Comparison of ENCODE assay signal across 7 mouse cellular contexts in genomic region chr6:31398431-31399205, GRCm38 (mm10). TPM values are rescaled to one million over a fixed set of nuclear protein-coding genes. Genes with fewer than 3 reads are reported as not detected.
A peak's percentile ranks its signal among the peaks of the same experiment; 100 is the strongest.
DNase-seq lines count a peak whose midpoint lies in the region; ATAC-seq lines count a peak whose summit lies in the region.

Gene Mkln1, plus strand, starts transcription at chr6:31398735.

- no peaks in the 10 kb centered on the region for H3K9me3 ChIP-seq in embryonic facial prominence, embryonic 11.5 days (replicated peaks; ENCODE audit: control insufficient read depth, low read length)
- no peaks in the 10 kb centered on the region for H3K9me3 ChIP-seq in limb, embryonic 11.5 days (ENCODE audit: control insufficient read depth, low read length)
- no peaks in the 10 kb centered on the region for H3K9me3 ChIP-seq in midbrain, embryonic 14.5 days (ENCODE audit: control insufficient read depth, low read length)

- H3K36me3 ChIP-seq in embryonic facial prominence, embryonic 11.5 days (replicated peaks; ENCODE audit: control insufficient read depth, insufficient read depth, low read depth, low read length): no peaks in the 10 kb centered on the region
- no peaks in the 10 kb centered on the region for H3K36me3 ChIP-seq in limb, embryonic 11.5 days (ENCODE audit: control insufficient read depth, insufficient read depth, low read length)
- H3K36me3 ChIP-seq in midbrain, embryonic 14.5 days (ENCODE audit: control insufficient read depth, insufficient read depth, low read length): no peaks in the 10 kb centered on the region

- peak; percentile 95 for DNase-seq in adrenal gland, postnatal 14 days
- peak; percentile 92 for DNase-seq in embryonic facial prominence, embryonic 11.5 days (ENCODE audit: low spot score)
- peak; percentile 99 for DNase-seq in heart, adult 11 months
- peak; percentile 92 for DNase-seq in kidney, adult 18-20 months
- DNase-seq in limb, embryonic 11.5 days (ENCODE audit: low spot score): peak; percentile 92
- DNase-seq in midbrain, embryonic 14.5 days: peak; percentile 95
- peak; percentile 77 to 85 for DNase-seq in spleen, adult 18-20 months

- H3K4me3 ChIP-seq in embryonic facial prominence, embryonic 11.5 days (ENCODE audit: low read depth, low read length): peak within 1 kb of the TSS; percentile 99
- H3K4me3 ChIP-seq in limb, embryonic 11.5 days (ENCODE audit: low read depth, low read length): peak within 1 kb of the TSS; percentile 93
- peak within 1 kb of the TSS; percentile 95 for H3K4me3 ChIP-seq in midbrain, embryonic 14.5 days (replicated peaks; ENCODE audit: low read depth, low read length)

- H3K4me1 ChIP-seq in embryonic facial prominence, embryonic 11.5 days (ENCODE audit: control insufficient read depth, insufficient read depth, low read length): no peaks in the 10 kb centered on the region; the same call in 1 of the 2 replicates
- H3K4me1 ChIP-seq in limb, embryonic 11.5 days (ENCODE audit: control insufficient read depth, insufficient read depth, low read length): peaks cover 7% of the 10 kb centered on the region; the same call in 1 of the 2 replicates
- H3K4me1 ChIP-seq in midbrain, embryonic 14.5 days (ENCODE audit: control insufficient read depth, insufficient read depth, low read length): peaks cover 29% of the 10 kb centered on the region

- peak within 1 kb of the TSS; percentile 99 for H3K9ac ChIP-seq in embryonic facial prominence, embryonic 11.5 days (replicated peaks; ENCODE audit: low read length)
- peak within 1 kb of the TSS; percentile 98 for H3K9ac ChIP-seq in limb, embryonic 11.5 days (ENCODE audit: low read length)
- H3K9ac ChIP-seq in midbrain, embryonic 14.5 days (replicated peaks; ENCODE audit: low read length): peak within 1 kb of the TSS; percentile 98

- WGBS in embryonic facial prominence, embryonic 11.5 days: 1% methylated on average over 51 of the region's 65 CpGs
- WGBS in limb, embryonic 11.5 days: under 1% methylated on average over 62 of the region's 65 CpGs
- WGBS in midbrain, embryonic 14.5 days: under 1% methylated on average over 65 of the region's 65 CpGs

- H3K27me3 ChIP-seq in embryonic facial prominence, embryonic 11.5 days (ENCODE audit: control insufficient read depth, insufficient read depth, low read length): no peaks in the 10 kb centered on the region
- no peaks in the 10 kb centered on the region for H3K27me3 ChIP-seq in limb, embryonic 11.5 days (ENCODE audit: control insufficient read depth, insufficient read depth, low read length)
- no peaks in the 10 kb centered on the region for H3K27me3 ChIP-seq in midbrain, embryonic 14.5 days (ENCODE audit: control insufficient read depth, insufficient read depth, low read length)

- peak; percentile 98 for ATAC-seq in embryonic facial prominence, embryonic 11.5 days (replicated peaks; ENCODE audit: insufficient number of reproducible peaks, low FRiP score, low TSS enrichment, low read depth)
- ATAC-seq in limb, embryonic 11.5 days (ENCODE audit: insufficient number of reproducible peaks, low FRiP score, low TSS enrichment, low read depth): peak; percentile 97
- ATAC-seq in midbrain, embryonic 14.5 days (ENCODE audit: low FRiP score, low TSS enrichment): peak; percentile 97

- peak within 1 kb of the TSS; percentile 85 for H3K4me2 ChIP-seq in embryonic facial prominence, embryonic 11.5 days (ENCODE audit: low read depth, low read length)
- peak within 1 kb of the TSS; percentile 80 for H3K4me2 ChIP-seq in limb, embryonic 11.5 days (ENCODE audit: low read depth, severe bottlenecking)
- peak within 1 kb of the TSS; percentile 94 for H3K4me2 ChIP-seq in midbrain, embryonic 14.5 days (ENCODE audit: low read length)

- H3K27ac ChIP-seq in embryonic facial prominence, embryonic 11.5 days (replicated peaks; ENCODE audit: low read depth, low read length): peak within 1 kb of the TSS; percentile 95
- peak within 1 kb of the TSS; percentile 84 for H3K27ac ChIP-seq in limb, embryonic 11.5 days (replicated peaks; ENCODE audit: low read depth, low read length)
- H3K27ac ChIP-seq in midbrain, embryonic 14.5 days (replicated peaks; ENCODE audit: low read depth, low read length): peak within 1 kb of the TSS; percentile 94

RNA-seq across cellular contexts. Expression of gene Mkln1, which starts in this region (rescaled TPM):
- total RNA-seq in adrenal gland, postnatal 14 days (2021): 164 and 176 TPM in 2 replicates
- polyA plus RNA-seq in embryonic facial prominence, embryonic 11.5 days (2014; fragmentation: Nextera tagmentation; extraction: Ambion mirVana): 234 and 254 TPM in 2 replicates
- 207 and 213 TPM in 2 replicates for polyA plus RNA-seq in limb, embryonic 11.5 days (2014; fragmentation: Nextera tagmentation; extraction: Ambion mirVana)
- 126 and 154 TPM in 2 replicates for polyA plus RNA-seq in midbrain, embryonic 14.5 days (2014; fragmentation: Nextera tagmentation; extraction: Ambion mirVana)

Comparison
In these comparisons a context has a peak if more than half of its experiments do, and no peak if none do; other contexts are left out.
1. Peak in every context shown above with its lines: DNase-seq, ATAC-seq, H3K4me3 ChIP-seq and H3K27ac ChIP-seq.